Mouse (Mus musculus): Measurements from ENCODE around the gene Lrrc61.
A peak's percentile ranks its signal among the peaks of the same experiment; 100 is the strongest.

Gene Lrrc61

DNA sequence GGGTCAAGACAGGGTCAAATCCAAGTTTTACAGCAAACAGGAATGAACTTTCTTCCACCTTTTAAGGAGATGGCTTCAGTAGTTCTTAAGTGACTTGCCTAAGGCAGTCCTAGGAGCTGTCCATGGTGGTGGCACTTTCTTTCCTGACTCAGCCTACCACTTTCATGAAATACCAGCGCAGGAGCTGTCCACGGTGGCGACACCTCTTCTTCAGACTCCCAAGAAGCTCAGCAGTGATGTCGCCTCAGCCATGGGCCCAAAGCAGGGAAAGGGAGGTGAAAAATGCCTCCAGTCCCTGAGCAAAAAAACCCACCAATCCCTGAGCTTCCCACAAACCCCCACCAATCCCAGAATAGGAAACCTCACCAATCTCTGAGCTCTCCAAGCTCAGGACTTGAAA lies 1.7 kb upstream of the Lrrc61 start:
- no peak for DNase-seq

GRCm38 (mm10) chr6:48553819-48554218 lies 777 bp upstream of the Lrrc61 start:
- DNase-seq: no peak

GRCm38 (mm10) chr6:48555104-48555890 lies 701 bp downstream of the Lrrc61 start:
- DNase-seq: no peak

DNA sequence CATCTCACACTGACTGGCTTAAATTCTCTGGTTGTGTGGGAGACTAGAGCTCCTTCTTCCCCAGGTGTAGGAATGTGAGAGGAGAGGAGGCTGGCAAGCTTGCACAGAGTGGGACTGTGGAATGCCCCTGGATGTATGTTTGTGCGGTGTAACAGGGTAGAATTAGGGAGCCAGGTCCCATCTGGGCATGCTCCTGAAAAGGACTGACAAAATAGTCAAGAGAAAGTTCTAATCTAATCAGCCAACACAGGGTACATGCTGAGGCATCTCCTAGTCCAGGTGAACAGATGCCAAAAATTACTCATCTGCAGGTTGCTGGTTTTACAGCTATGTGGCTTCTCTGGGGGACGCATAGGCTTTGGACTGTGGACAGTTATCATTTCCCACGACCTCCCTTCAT lies 1.4 kb downstream of the Lrrc61 start:
- no peak for DNase-seq

- DNase-seq: no peak
Measured at GRCm38 (mm10) chr6:48565693-48566310, 11.2 kb downstream of the Lrrc61 start.

DNA sequence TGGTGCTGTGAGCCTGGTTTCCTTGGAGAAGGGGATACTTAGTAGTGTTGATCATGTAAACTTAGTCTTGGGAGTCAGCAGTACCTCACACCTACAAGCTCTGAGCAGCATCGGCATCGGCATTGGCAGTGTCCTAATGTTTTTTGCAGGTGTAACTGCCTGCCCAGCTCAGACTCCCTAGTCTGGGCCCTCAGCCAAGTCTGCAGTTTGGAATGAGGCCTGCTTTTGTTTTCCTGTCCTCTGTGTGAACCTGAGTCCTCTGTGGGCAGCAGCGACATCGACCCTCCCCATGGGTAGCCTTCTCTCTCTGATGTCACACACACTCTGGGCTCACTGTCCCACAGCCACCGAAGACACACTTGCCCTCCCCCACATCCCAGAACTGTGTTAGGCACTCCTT lies 11.7 kb downstream of the Lrrc61 start:
- no peak for DNase-seq

- DNase-seq: no peak
Measured at GRCm38 (mm10) chr6:48568036-48568984, 13.7 kb downstream of the Lrrc61 start.

DNA sequence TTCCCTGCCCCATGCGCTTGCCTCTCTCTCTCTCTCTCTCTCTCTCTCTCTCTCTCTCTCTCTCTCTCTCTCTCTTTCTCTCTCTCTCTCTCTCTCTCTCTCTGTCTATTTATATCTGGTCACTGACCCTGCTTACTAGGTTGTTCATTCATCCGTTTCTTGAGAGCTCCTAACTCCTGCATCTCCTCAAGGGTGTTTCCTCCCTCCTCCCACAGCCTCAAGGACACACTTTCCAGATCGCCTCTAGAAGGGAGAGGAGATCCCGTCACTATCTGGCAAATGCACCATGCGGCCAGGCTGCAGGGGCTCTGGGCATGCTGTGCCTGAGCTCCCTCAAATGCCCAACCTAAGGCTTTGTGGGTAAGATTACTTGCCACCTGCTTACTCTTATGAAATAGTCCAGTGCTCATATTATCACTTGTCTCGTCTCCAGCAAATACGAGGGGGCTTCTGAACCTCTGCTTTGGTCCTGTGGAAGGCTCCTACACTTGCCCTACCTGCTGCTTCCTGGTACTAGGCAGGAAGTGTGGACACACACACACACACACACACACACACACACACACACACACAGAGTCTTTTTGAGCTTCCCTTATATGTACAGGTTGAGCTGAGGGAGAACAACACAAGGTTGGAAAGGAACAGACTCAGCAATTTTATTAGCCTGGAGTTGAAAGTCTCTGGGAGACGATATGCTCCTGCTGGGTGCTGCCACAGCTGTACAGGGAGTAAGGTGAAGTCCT lies 14.6 kb downstream of the Lrrc61 start:
- DNase-seq: no peak

DNA sequence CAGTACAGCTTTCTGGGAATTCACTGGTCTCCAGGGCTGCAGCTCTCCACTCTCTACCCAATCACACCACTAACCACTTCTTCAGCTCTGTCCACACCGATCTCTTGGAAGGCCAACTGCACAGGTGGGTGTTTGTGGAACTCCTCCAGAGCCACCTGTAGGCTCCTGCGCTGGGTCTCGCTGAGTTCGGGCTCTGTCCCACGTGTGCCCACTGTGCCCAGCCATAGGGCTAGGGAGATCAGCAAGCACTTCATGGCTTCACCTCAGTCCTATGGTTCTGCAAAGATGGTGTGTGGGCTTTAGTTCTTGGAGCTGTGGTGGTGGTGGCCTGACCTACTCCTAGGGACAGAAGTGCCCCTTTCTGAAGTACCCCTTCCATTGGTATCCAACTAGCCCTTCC lies 17.4 kb downstream of the Lrrc61 start:
- DNase-seq: no peak

- DNase-seq: no peak
Measured at GRCm38 (mm10) chr6:48572572-48573061, 18.0 kb downstream of the Lrrc61 start, which contains the start of gene Rarres2. TSS of gene Rarres2 (minus strand) at chr6:48572789.

DNA sequence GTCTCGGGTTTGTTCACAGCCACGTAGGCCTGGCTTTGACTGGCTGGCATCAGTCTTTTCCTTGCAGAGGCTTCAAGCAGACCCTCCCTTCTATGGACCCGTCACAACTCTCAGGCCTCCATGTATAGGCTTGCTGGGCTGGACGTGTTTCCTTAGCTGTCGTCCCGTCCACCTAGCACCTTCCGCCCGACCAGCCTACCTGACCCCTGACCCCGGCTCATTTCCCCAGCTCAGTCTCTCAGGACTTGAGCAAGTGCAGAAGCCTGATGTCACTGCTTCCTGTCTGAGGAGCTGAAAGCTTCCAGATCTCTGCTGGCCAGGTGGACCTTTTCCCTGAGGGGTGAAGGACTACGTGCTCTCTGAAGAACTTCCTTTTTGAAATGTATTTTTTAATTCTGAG lies 18.7 kb downstream of the Lrrc61 start:
- DNase-seq: no peak

GRCm38 (mm10) chr6:48573981-48574380 lies 19.4 kb downstream of the Lrrc61 start:
- no peak for DNase-seq

- no peak for DNase-seq
Measured at GRCm38 (mm10) chr6:48578736-48579135, 24.1 kb downstream of the Lrrc61 start.

- no peak for DNase-seq
Measured at GRCm38 (mm10) chr6:48579215-48579648, 24.6 kb downstream of the Lrrc61 start.

GRCm38 (mm10) chr6:48581257-48581656 lies 26.7 kb downstream of the Lrrc61 start:
- no peak for DNase-seq

DNA sequence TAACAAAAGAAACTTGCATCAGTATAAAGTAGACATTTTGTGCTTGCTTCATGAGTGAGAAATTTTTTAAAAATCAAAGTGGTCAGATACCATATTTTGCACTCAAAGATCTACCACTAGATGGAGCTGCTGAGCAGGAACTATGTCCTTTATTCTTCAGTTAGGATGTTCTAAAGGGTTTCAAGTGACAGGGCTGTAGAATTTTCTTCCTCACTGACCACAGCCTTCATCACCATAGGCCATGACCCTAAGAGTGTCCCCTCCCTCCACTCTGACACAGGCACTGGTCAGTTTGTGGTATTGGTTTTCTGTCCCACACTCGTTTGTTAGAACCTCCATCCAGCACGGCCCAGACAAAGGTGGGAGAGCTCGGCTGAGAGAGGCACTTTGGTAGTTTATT lies 27.4 kb downstream of the Lrrc61 start:
- no peak for DNase-seq

DNA sequence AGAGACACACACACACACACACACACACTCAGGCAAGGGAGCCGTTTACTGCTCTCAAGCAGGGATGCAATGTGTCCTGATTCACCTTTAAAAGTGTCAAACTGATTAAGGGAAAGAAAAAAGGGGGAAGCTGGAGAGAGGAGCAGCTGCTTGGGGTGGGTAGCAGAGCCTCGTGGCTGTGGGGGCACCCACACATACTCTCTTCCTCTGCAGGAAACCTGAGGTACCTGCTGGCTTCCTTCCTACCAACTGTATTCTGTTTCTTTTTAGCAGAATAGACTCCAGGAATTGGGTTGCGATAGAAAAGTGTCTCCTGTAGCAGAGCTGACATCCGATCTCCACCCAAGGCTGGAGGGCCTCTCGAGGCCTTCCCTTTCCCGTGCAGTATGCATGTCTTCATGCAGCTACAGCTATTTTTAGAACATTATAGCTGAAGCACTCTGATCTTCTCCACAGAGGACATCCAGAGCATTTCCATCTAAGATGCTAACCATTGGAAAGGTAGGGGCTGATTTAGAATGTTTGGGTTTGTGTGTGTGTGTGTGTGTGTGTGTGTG lies 34.7 kb downstream of the Lrrc61 start, which contains the start of gene Gm45021:
TSS of gene Gm45021 (plus strand) at position 417 of the 557 bp plus-strand sequence.
- DNase-seq: no peak

GRCm38 (mm10) chr6:48591221-48591845 lies 36.7 kb downstream of the Lrrc61 start:
- DNase-seq: no peak

DNA sequence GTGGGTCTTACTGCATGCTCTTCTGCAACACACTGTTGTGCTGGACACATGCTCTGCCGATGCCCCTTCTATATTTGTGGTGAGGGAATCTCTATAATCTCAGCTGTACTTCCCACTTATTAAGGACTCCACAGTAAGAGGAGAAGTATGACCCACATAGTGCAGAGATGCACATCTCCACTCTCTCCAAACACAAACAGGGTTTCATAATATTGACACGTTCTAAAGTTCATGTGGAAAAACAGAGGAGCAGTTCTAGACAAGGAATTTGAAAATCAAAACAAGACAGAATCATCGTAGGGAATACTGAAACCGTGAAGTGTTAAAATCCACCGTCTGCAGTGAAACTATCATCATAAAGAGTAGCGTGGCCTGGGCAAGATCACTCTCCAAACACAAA lies 37.3 kb downstream of the Lrrc61 start:
- DNase-seq: no peak

DNA sequence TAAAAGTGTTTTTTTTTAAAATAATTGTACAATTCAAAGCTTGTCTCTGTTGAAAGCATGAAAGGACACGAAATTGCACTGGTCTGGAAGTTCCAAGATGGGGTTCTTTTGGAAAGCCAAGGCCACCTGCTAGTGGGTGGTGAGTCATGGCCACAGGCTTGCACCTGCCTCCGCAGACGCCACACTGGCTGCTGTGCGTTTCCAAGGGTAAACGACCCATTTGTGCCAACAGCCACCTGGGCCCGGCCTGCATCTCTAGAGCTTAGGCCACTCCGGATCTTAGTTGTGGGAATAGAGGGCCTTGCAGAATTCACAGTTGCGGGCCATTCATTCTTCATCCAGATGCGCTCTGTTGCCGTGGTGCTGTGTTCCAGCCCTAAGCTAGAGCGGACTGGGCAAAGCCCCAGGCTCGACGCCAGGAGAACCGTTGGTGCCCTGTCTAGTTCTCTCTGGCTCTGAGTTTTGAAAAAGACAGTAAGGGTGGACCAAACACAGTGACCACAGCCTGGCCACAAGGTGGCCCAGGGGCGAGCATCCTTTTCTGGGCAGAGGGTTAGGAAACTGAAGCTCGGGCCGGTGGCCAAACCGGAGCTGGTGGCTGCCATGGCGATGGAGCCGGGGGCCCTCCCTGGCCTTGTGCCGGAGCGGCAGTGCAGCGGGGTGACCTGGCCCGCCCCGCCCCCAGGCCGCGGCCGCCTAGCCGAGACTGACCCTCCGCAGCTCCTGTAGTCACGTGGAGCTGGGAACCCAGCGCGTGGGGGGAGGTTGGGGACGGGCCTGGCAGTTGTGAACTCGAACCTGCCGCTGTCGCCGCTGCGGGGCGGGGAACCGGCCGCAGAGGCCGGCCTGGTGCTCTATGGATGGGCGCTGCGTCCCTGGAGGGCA lies 38.8 kb downstream of the Lrrc61 start, which contains the start of the genes Repin1 and Gm44965:
TSS of gene Repin1 (plus strand) at position 726 of the 885 bp plus-strand sequence.
TSS of gene Gm44965 (plus strand) at position 784 of the 885 bp plus-strand sequence.
- DNase-seq: peak; percentile 67 to 73

All from spleen, adult 18-20 months (tissue).